ENCODE assay signal across 8 mouse cellular contexts in the genomic region with DNA sequence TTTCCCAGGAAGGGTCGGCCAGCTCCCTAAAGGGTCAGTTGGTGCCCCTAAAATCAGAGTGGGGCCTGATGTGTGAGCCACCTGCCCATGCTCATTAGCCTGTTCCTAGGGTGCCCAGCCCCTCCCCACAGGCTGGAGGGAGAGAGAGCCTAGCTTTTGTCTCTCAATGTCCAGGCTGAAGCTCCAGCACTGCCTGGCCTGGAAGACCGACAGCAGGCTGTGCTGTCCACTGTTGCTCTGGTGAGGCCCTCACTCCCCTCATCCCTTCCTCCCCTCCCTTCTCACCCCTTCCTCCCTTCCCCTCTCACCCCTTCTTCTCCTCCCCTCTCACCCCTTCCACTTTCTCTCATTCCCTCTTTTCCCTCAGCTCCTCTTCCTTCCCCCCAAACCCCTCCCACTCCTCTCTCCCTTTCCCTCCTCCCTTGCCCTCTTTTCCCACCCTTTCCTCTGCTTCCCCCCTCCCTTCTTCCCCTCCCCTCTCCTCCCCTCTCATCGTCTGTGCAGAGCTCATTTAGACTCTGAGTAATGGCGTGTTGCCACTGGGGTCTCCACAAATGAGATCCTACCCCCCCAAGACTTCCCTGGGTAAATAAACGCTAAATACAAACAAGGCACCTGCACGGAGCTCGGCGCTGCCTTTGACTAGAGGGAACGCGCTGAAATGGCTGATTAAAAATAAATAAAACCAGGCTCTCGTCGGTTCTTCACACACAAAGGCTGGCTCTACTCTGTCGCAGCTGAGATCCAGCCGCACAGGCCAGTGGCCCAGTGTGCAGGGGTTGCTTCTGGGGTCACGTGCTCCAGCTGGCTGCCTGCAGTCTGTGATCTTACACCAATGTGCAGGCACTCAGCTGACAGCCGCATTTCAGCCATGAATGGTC. TPM values are rescaled to one million over a fixed set of nuclear protein-coding genes. Genes with fewer than 3 reads are reported as not detected.
DNase-seq lines count a peak whose midpoint lies in the region; ATAC-seq and TF ChIP-seq lines count a peak whose summit lies in the region.

No protein-coding gene starts in this region.

- 0 out of 2 replicates have a peak, but pooled peaks have one; percentile 24 for TF ChIP-seq POLR2A in limb, embryonic 14.5 days (IDR thresholded peaks at IDR 0.05; ENCODE audit: borderline replicate concordance, extremely low read depth, insufficient read depth, insufficient read length)

- peaks cover 17% of the 10 kb centered on the region for H3K4me1 ChIP-seq in intestine, embryonic 14.5 days (replicated peaks; ENCODE audit: control insufficient read depth, insufficient read depth, low read length)
- H3K4me1 ChIP-seq in limb, embryonic 14.5 days (ENCODE audit: control insufficient read depth, insufficient read depth, low read length), result peaks cover 16% of the 10 kb centered on the region

- no peaks in the 10 kb centered on the region for H3K27me3 ChIP-seq in intestine, embryonic 14.5 days (replicated peaks; ENCODE audit: control insufficient read depth, insufficient read depth, low read length)
- H3K27me3 ChIP-seq in limb, embryonic 14.5 days (ENCODE audit: control insufficient read depth, insufficient read depth, low read length), result no peaks in the 10 kb centered on the region

- H3K27ac ChIP-seq in intestine, embryonic 14.5 days (ENCODE audit: low read depth), result peak overlapping the region; percentile 74
- H3K27ac ChIP-seq in limb, embryonic 14.5 days (replicated peaks; ENCODE audit: low read depth, low read length), result peak overlapping the region; percentile 65

- intact Hi-C loops in left cerebral cortex, postnatal 4 days (cut with DNase I), result no loop called here

- WGBS in intestine, embryonic 14.5 days, result 8% methylated on average over 16 of the region's 16 CpGs
- WGBS in limb, embryonic 14.5 days, result 12% methylated on average over 16 of the region's 16 CpGs

- DNase-seq in left cerebral cortex, postnatal 4 days, result peak; percentile 54
- no peak for DNase-seq in left cerebral cortex, adult 11 months (ENCODE audit: low spot score)
- DNase-seq in gastrocnemius, postnatal 4 days (ENCODE audit: low spot score in 2 of 2), result peak; percentile 38 to 67
- DNase-seq in intestine, embryonic 14.5 days (ENCODE audit: low spot score), result peak; percentile 74
- no peak for DNase-seq in limb, embryonic 14.5 days (ENCODE audit: low spot score)
- DNase-seq in neural tube, embryonic 10.5 days (ENCODE audit: extremely low spot score, low spot score), result peak; percentile 71
- DNase-seq in cerebellum, adult 11-12 months, result no peak
- no peak for DNase-seq in spleen, postnatal 10 days (ENCODE audit: low spot score in 2 of 2)

- H3K36me3 ChIP-seq in intestine, embryonic 14.5 days (ENCODE audit: control insufficient read depth, insufficient read depth, low read length), result no peaks in the 10 kb centered on the region
- H3K36me3 ChIP-seq in limb, embryonic 14.5 days (ENCODE audit: control insufficient read depth, insufficient read depth, low read length), result no peaks in the 10 kb centered on the region

- ATAC-seq in intestine, embryonic 14.5 days (replicated peaks; ENCODE audit: low FRiP score, low TSS enrichment, low read depth), result peak; percentile 92
- peak; percentile 93 for ATAC-seq in limb, embryonic 14.5 days (ENCODE audit: low FRiP score, low read depth)

- H3K4me2 ChIP-seq in intestine, embryonic 14.5 days (ENCODE audit: low read length), result peak overlapping the region; percentile 41
- peak overlapping the region; percentile 39 for H3K4me2 ChIP-seq in limb, embryonic 14.5 days (replicated peaks; ENCODE audit: low read depth, low read length, severe bottlenecking)

- 0 out of 2 replicates have a peak overlapping the region, but pooled peaks have one; percentile 6 for H3K4me3 ChIP-seq in intestine, embryonic 14.5 days (ENCODE audit: low read depth, low read length)
- peak overlapping the region; percentile 4 for H3K4me3 ChIP-seq in limb, embryonic 14.5 days (replicated peaks; ENCODE audit: low read length)

- H3K9ac ChIP-seq in intestine, embryonic 14.5 days (ENCODE audit: low read length), result peak overlapping the region; percentile 34
- H3K9ac ChIP-seq in limb, embryonic 14.5 days (ENCODE audit: low read depth, low read length, severe bottlenecking), result no peak overlapping the region

- H3K9me3 ChIP-seq in intestine, embryonic 14.5 days (ENCODE audit: control insufficient read depth, low read length), result no peaks in the 10 kb centered on the region
- H3K9me3 ChIP-seq in limb, embryonic 14.5 days (ENCODE audit: control insufficient read depth, low read length), result no peaks in the 10 kb centered on the region

RNA-seq across cellular contexts. Expression of a gene that starts 13.3 kb away (rescaled TPM):
- not detected for total RNA-seq in left cerebral cortex, postnatal 4 days (2021)
- not detected for total RNA-seq in gastrocnemius, postnatal 4 days (2021)
- 0.12 TPM in 1 of 2 replicates, not detected in the other for polyA plus RNA-seq in intestine, embryonic 14.5 days (2014; fragmentation: Nextera tagmentation; extraction: Ambion mirVana)
- polyA plus RNA-seq in limb, embryonic 14.5 days (2012; rRNA removed), result not detected in 2 replicates
- polyA plus RNA-seq in limb, embryonic 14.5 days (2014; fragmentation: Nextera tagmentation; extraction: Ambion mirVana), result 0.08 TPM in 1 of 2 replicates, not detected in the other

Comparison
In these comparisons a context has a peak if more than half of its experiments do, and no peak if none do; other contexts are left out.
1. DNase-seq: peak in left cerebral cortex, postnatal 4 days (single experiment), gastrocnemius, postnatal 4 days (2 of 2), intestine, embryonic 14.5 days (single experiment) and neural tube, embryonic 10.5 days (single experiment); none in left cerebral cortex, adult 11 months (single experiment), limb, embryonic 14.5 days (single experiment), cerebellum, adult 11-12 months (single experiment) and spleen, postnatal 10 days (0 of 2).